Mouse (Mus musculus) lung, adult 2 months (tissue): Measurements from ENCODE around the gene Hoxb1.

Source experiments
- CTCF ChIP-seq: fragments of 200-500 bp; IDR thresholded peaks from 2 replicates; pipeline ENCODE4 v1.5.1; 2011; ENCODE audit warnings: mild to moderate bottlenecking, low read length, control low read depth; ENCODE audit not compliant: insufficient read depth
- POLR2A ChIP-seq: fragments of 200-500 bp; IDR thresholded peaks from 2 replicates; pipeline ENCODE4 v1.6.1; 2011; ENCODE audit warnings: low read depth, mild to moderate bottlenecking, control low read depth, low read length, borderline replicate concordance; ENCODE audit errors: extremely low read depth

DNA sequence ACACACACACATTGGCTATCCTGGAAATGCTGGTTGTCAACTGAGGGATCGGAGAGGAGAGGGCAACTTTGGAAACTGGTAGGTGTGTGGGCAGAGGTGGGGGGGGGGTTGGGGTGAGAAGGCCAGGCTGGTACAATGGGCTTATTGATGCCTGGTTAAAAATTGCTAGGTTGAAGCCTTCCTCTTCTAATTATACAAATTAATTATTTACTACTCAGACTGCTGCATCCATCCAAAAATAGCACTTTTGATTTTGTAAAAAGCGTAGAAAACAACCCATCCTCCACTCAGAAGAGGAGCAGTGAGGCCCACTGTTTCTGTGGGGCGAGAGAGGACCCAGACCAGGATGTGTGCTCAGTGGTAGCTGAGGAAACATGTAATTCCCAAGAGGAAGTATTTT, 30.6 kb upstream of the Hoxb1 start:
- TF ChIP-seq CTCF: no peak
- no peak for TF ChIP-seq POLR2A
